9 mouse cellular contexts compared by ENCODE assay signal in genomic region chr6:88197313-88198069, GRCm38 (mm10). TPM values are rescaled to one million over a fixed set of nuclear protein-coding genes. Genes with fewer than 3 reads are reported as not detected.
DNase-seq lines count a peak whose midpoint lies in the region; ATAC-seq lines count a peak whose summit lies in the region.
"Had no signal": no experiment of that assay in that cellular context is flagged by ENCODE, and none has a peak within 500 bp of the region (broad histone marks: within the 10 kb centered on the region; RNA-seq: fewer than 3 reads in every experiment).

No protein-coding gene starts in this region.

- H3K9me3 ChIP-seq in forebrain, embryonic 10.5 days = no peaks in the 10 kb centered on the region
- H3K9me3 ChIP-seq in hindbrain, embryonic 14.5 days (ENCODE audit: control insufficient read depth, low read length) = no peaks in the 10 kb centered on the region

- ATAC-seq in hindbrain, embryonic 14.5 days (ENCODE audit: low FRiP score) = no peak
- no peak for ATAC-seq in erythroid progenitor cell, adult 5-6 weeks (replicated peaks; ENCODE audit: low FRiP score, poor library complexity, severe bottlenecking)

- no peak overlapping the region; the same call in 1 of the 2 replicates for H3K9ac ChIP-seq in hindbrain, embryonic 14.5 days

- peaks cover 100% of the 10 kb centered on the region for H3K27me3 ChIP-seq in forebrain, embryonic 10.5 days (ENCODE audit: poor library complexity, severe bottlenecking)
- peaks cover 95% of the 10 kb centered on the region for H3K27me3 ChIP-seq in hindbrain, embryonic 14.5 days (ENCODE audit: control insufficient read depth, insufficient read depth, low read length)

- H3K4me3 ChIP-seq in forebrain, embryonic 10.5 days = peak overlapping the region; percentile 54
- H3K4me3 ChIP-seq in hindbrain, embryonic 14.5 days (replicated peaks; ENCODE audit: low read length) = peak overlapping the region; percentile 32

- H3K27ac ChIP-seq in forebrain, embryonic 10.5 days = peak overlapping the region; percentile 40; the same call in 1 of the 2 replicates
- H3K27ac ChIP-seq in hindbrain, embryonic 14.5 days = no peak overlapping the region

- H3K4me1 ChIP-seq in forebrain, embryonic 10.5 days = peaks cover 74% of the 10 kb centered on the region
- peaks cover 12% of the 10 kb centered on the region for H3K4me1 ChIP-seq in hindbrain, embryonic 14.5 days (replicated peaks; ENCODE audit: control insufficient read depth, insufficient read depth, low read length)

- WGBS in forebrain, embryonic 10.5 days = under 1% methylated on average over 39 of the region's 39 CpGs
- whole genome bisulfite sequencing in hindbrain, embryonic 14.5 days = 1% methylated on average over 39 of the region's 39 CpGs

- peak; percentile 39 to 51 for DNase-seq in adrenal gland, adult 18-20 months (ENCODE audit: low spot score in 2 of 2)
- no peak for DNase-seq in adrenal gland, adult 8-10 months
- DNase-seq in forebrain, embryonic 10.5 days (ENCODE audit: extremely low spot score, low spot score) = peak; percentile 47
- DNase-seq in hindbrain, embryonic 14.5 days (ENCODE audit: low spot score) = no peak
- peak; percentile 71 to 79 for DNase-seq in lung, adult 18-20 months
- peak; percentile 54 for DNase-seq in retina, postnatal 1 day
- no peak for DNase-seq in ovary, postnatal 14 days (ENCODE audit: low spot score)

- no peaks in the 10 kb centered on the region for H3K36me3 ChIP-seq in forebrain, embryonic 10.5 days (replicated peaks)
- H3K36me3 ChIP-seq in hindbrain, embryonic 14.5 days (replicated peaks; ENCODE audit: control insufficient read depth, insufficient read depth) = no peaks in the 10 kb centered on the region

- H3K4me2 ChIP-seq in hindbrain, embryonic 14.5 days (replicated peaks) = peak overlapping the region; percentile 54

RNA-seq across cellular contexts. Expression of gene Gata2, which starts 3.8 kb away (rescaled TPM):
- 10 to 100 TPM; 23.5 to 28.8 TPM for total RNA-seq in adrenal gland, adult 18-20 months (2021)
- total RNA-seq in adrenal gland, adult 8-10 months (2022) = 10 to 100 TPM; 29.3 to 72.4 (median 56.5) TPM
- polyA plus RNA-seq in forebrain, embryonic 10.5 days (2016; fragmentation: Nextera tagmentation; extraction: Ambion mirVana) = 18.2 and 19.6 TPM in 2 replicates
- polyA plus RNA-seq in hindbrain, embryonic 14.5 days (2014; fragmentation: Nextera tagmentation; extraction: Ambion mirVana) = 19.1 and 19.2 TPM in 2 replicates
- 8.8 and 23.1 TPM in 2 replicates for total RNA-seq in erythroid progenitor cell, adult 5-6 weeks (2015; ENCODE audit: low replicate concordance)
- 2.6 and 3.3 TPM in 2 replicates for total RNA-seq in erythroid progenitor cell, adult 5-6 weeks (2017; ENCODE audit: low replicate concordance)

RNA-seq across cellular contexts. Expression of gene Dnajb8, which starts 24.6 kb away (rescaled TPM):
- total RNA-seq in adrenal gland, adult 18-20 months (2021) = not detected
- not detected for total RNA-seq in adrenal gland, adult 8-10 months (2022)
- not detected in 2 replicates for polyA plus RNA-seq in forebrain, embryonic 10.5 days (2016; fragmentation: Nextera tagmentation; extraction: Ambion mirVana)
- not detected in 2 replicates for polyA plus RNA-seq in hindbrain, embryonic 14.5 days (2014; fragmentation: Nextera tagmentation; extraction: Ambion mirVana)
- total RNA-seq in erythroid progenitor cell, adult 5-6 weeks (2015; ENCODE audit: low replicate concordance) = not detected in 2 replicates
- total RNA-seq in erythroid progenitor cell, adult 5-6 weeks (2017; ENCODE audit: low replicate concordance) = not detected in 2 replicates
- polyA plus RNA-seq: erythroblast, embryonic 14.5 days had no signal

Comparison
In these comparisons a context has a peak if more than half of its experiments do, and no peak if none do; other contexts are left out.
1. DNase-seq: peak in adrenal gland, adult 18-20 months (2 of 2), forebrain, embryonic 10.5 days (single experiment), lung, adult 18-20 months (2 of 2) and retina, postnatal 1 day (single experiment); none in adrenal gland, adult 8-10 months (single experiment), hindbrain, embryonic 14.5 days (single experiment) and ovary, postnatal 14 days (single experiment).